Mouse (Mus musculus) small intestine, adult 2 months (tissue): ENCODE measurements around the gene Dmc1.

ENCODE experiments used
- CTCF ChIP-seq: fragments of 200-500 bp; IDR thresholded peaks from 2 replicates; pipeline ENCODE4 v1.5.1; 2012; ENCODE audit warnings: low read depth, mild to moderate bottlenecking, control low read depth, inconsistent platforms, low read length, moderate library complexity, mixed read lengths; ENCODE audit not compliant: insufficient replicate concordance, insufficient read length; ENCODE audit errors: extremely low read depth
- POLR2A ChIP-seq: fragments of 200-500 bp; IDR thresholded peaks from 2 replicates; pipeline ENCODE4 v1.6.1; 2012; ENCODE audit warnings: low read depth, mild to moderate bottlenecking, control low read depth, inconsistent platforms, low read length, moderate library complexity

DNA sequence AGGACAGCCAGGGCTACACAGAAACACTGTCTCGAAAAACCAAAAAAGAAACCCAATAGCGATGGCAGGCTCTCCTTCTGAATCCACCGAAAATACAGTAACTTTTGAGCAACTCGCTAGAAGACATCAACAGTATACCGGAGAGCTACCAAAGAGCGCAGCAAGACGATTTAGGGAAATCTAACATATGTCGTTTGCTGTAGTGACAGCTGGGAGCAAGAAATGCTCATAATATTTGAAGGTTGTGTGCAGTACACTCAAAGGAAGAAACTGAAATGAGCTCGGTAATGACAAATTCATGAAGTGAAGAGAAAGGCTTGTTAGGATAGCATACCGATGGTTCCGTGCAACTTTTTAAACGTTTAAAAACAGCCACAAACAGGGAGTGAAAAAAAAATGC is 1.3 kb upstream of the Dmc1 start:
- TF ChIP-seq CTCF: no peak
- no peak for TF ChIP-seq POLR2A
